Mouse (Mus musculus): ENCODE data around the gene Mapkapk3.

GRCm38 (mm10) chr9:107338172-107338883, 48.7 kb upstream of the Mapkapk3 start, which contains the start of gene Hemk1:
- peak; percentile 86 for TF ChIP-seq POLR2A (IDR thresholded peaks at IDR 0.05; ENCODE audit: insufficient read depth, low read depth, low read length)
- TF ChIP-seq CTCF (IDR thresholded peaks at IDR 0.05): peak; percentile 6; the same call in 1 of the 2 replicates

Data from heart, adult 2 months (tissue).